Mouse (Mus musculus) heart, postnatal 0 days (tissue): Measurements from ENCODE around the gene Cdh22.

Experiments
- CTCF ChIP-seq: IDR thresholded peaks from 2 replicates; pipeline ENCODE4 v1.5.1; 2016; ENCODE audit warnings: antibody characterized with exemption, control low read depth, low read depth
- EP300 ChIP-seq: IDR thresholded peaks from 2 replicates; pipeline ENCODE4 v1.6.1; 2016; ENCODE audit warnings: antibody characterized with exemption, low read depth

- TF ChIP-seq EP300 (no peak), CTCF (peak; percentile 68)
Measured at GRCm38 (mm10) chr2:165112149-165112548, 122.5 kb downstream of the Cdh22 start.
